Mouse (Mus musculus): ENCODE measurements around the gene Appl2. TPM values are rescaled to one million over a fixed set of nuclear protein-coding genes. Genes with fewer than 3 reads are reported as not detected.

The Appl2 gene
- polyA plus RNA-seq, 1 experiment from 2014 or later, result 37.1 TPM

GRCm38 (mm10) chr10:83636191-83636590, 12.3 kb downstream of the Appl2 start:
- Histone ChIP-seq H3K36me3 (replicated peaks; ENCODE audit: control insufficient read depth, insufficient read depth) (no peaks in the 10 kb centered on the region; the same call in 1 of the 2 replicates), H3K27me3 (ENCODE audit: control insufficient read depth, insufficient read depth, low read length) (no peaks in the 10 kb centered on the region), H3K4me3 (replicated peaks; ENCODE audit: low read length) (no peak overlapping the region), H3K9ac (no peak overlapping the region), H3K27ac (no peak overlapping the region), H3K9me3 (ENCODE audit: control insufficient read depth, low read length) (no peaks in the 10 kb centered on the region), H3K4me1 (replicated peaks; ENCODE audit: control insufficient read depth, insufficient read depth, low read length) (peaks cover 8% of the 10 kb centered on the region; the same call in 1 of the 2 replicates), H3K4me2 (replicated peaks) (no peak overlapping the region)
- DNase-seq (ENCODE audit: low spot score) (no peak), ATAC-seq (ENCODE audit: low FRiP score) (no peak)
- 94% methylated on average over 2 of the region's 2 CpGs for WGBS

DNA sequence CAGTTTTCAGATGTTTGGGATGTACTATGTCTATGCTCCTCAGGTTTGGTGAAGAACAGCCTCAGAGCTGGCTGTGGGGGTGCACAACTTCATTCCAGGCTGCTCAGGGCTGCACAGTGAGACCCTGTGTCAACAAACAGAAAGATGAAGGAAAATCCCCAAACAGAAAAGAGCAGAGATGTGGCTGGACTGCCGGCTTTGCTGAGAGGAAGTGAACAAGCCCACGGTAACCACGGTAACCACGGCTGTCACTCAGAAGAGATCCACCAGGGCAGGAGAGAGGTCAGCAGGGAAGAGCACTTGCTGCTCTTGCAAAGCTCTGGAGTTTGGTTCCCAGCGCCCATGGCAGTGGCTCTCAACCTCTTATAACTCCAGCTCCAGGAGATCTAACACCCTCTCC, 14.1 kb downstream of the Appl2 start:
- WGBS, result 31% methylated on average over 5 of the region's 5 CpGs
- no peak overlapping the region for H3K27ac ChIP-seq
- H3K36me3 ChIP-seq (replicated peaks; ENCODE audit: control insufficient read depth, insufficient read depth), result no peaks in the 10 kb centered on the region; the same call in 1 of the 2 replicates
- no peaks in the 10 kb centered on the region for H3K27me3 ChIP-seq (ENCODE audit: control insufficient read depth, insufficient read depth, low read length)
- peak; percentile 39 for DNase-seq (ENCODE audit: low spot score)
- no peak overlapping the region for H3K4me3 ChIP-seq (replicated peaks; ENCODE audit: low read length)
- no peak for ATAC-seq (ENCODE audit: low FRiP score)
- no peak overlapping the region for H3K4me2 ChIP-seq (replicated peaks)
- peaks cover 8% of the 10 kb centered on the region; the same call in 1 of the 2 replicates for H3K4me1 ChIP-seq (replicated peaks; ENCODE audit: control insufficient read depth, insufficient read depth, low read length)
- H3K9ac ChIP-seq, result no peak overlapping the region
- no peaks in the 10 kb centered on the region for H3K9me3 ChIP-seq (ENCODE audit: control insufficient read depth, low read length)

- Histone ChIP-seq H3K9ac (no peak overlapping the region), H3K9me3 (ENCODE audit: control insufficient read depth, low read length) (no peaks in the 10 kb centered on the region), H3K4me1 (replicated peaks; ENCODE audit: control insufficient read depth, insufficient read depth, low read length) (peaks cover 8% of the 10 kb centered on the region; the same call in 1 of the 2 replicates), H3K4me2 (replicated peaks) (no peak overlapping the region), H3K27me3 (ENCODE audit: control insufficient read depth, insufficient read depth, low read length) (no peaks in the 10 kb centered on the region), H3K27ac (no peak overlapping the region), H3K36me3 (replicated peaks; ENCODE audit: control insufficient read depth, insufficient read depth) (peaks cover 5% of the 10 kb centered on the region; the same call in 1 of the 2 replicates), H3K4me3 (replicated peaks; ENCODE audit: low read length) (no peak overlapping the region)
- ATAC-seq (ENCODE audit: low FRiP score) (no peak), DNase-seq (ENCODE audit: low spot score) (no peak)
- WGBS, result 69% methylated on average over 7 of the region's 7 CpGs
Measured at GRCm38 (mm10) chr10:83632806-83633374, 15.6 kb downstream of the Appl2 start.

GRCm38 (mm10) chr10:83631775-83632174, 16.8 kb downstream of the Appl2 start:
- Histone ChIP-seq H3K4me2 (replicated peaks) (no peak overlapping the region), H3K9me3 (ENCODE audit: control insufficient read depth, low read length) (no peaks in the 10 kb centered on the region), H3K4me3 (replicated peaks; ENCODE audit: low read length) (no peak overlapping the region), H3K4me1 (replicated peaks; ENCODE audit: control insufficient read depth, insufficient read depth, low read length) (0 out of 2 replicates have a peak, but pooled peaks cover 3% of the 10 kb centered on the region), H3K27me3 (ENCODE audit: control insufficient read depth, insufficient read depth, low read length) (no peaks in the 10 kb centered on the region), H3K27ac (no peak overlapping the region), H3K36me3 (replicated peaks; ENCODE audit: control insufficient read depth, insufficient read depth) (peaks cover 15% of the 10 kb centered on the region), H3K9ac (no peak overlapping the region)
- WGBS, result 86% methylated on average over 10 of the region's 10 CpGs
- no peak for DNase-seq (ENCODE audit: low spot score)
- ATAC-seq (ENCODE audit: low FRiP score), result no peak

DNA sequence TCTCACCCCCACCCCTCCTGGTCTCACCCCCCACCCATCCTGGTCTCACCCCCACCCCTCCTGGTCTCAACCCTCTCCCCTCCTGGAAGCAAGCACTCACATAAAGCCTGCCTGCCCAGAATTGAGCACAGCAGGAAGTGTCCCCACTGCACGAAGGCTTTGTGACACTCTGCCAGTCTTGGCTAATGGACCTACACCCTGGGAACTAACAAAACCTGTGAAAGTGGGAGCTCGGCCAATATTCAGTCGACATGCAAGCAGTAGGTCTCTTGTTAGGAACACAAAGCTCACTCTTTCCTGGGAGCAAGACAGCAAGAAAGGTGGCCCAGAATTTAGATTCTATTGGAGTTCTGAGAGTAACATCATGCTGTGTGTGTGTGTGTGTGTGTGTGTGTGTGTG, 17.6 kb downstream of the Appl2 start:
- Histone ChIP-seq H3K27me3 (ENCODE audit: control insufficient read depth, insufficient read depth, low read length) (no peaks in the 10 kb centered on the region), H3K4me1 (replicated peaks; ENCODE audit: control insufficient read depth, insufficient read depth, low read length) (0 out of 2 replicates have a peak, but pooled peaks cover 3% of the 10 kb centered on the region), H3K27ac (0 out of 2 replicates have a peak overlapping the region, but pooled peaks have one; percentile 5), H3K36me3 (replicated peaks; ENCODE audit: control insufficient read depth, insufficient read depth) (peaks cover 20% of the 10 kb centered on the region), H3K4me3 (replicated peaks; ENCODE audit: low read length) (no peak overlapping the region), H3K4me2 (replicated peaks) (no peak overlapping the region), H3K9ac (no peak overlapping the region), H3K9me3 (ENCODE audit: control insufficient read depth, low read length) (no peaks in the 10 kb centered on the region)
- ATAC-seq (ENCODE audit: low FRiP score) (peak; percentile 53; the same call in 1 of the 2 replicates), DNase-seq (ENCODE audit: low spot score) (peak; percentile 64)
- WGBS, result 53% methylated on average over 3 of the region's 3 CpGs

- Histone ChIP-seq H3K4me2 (replicated peaks) (no peak overlapping the region), H3K27ac (no peak overlapping the region), H3K27me3 (ENCODE audit: control insufficient read depth, insufficient read depth, low read length) (no peaks in the 10 kb centered on the region), H3K4me3 (replicated peaks; ENCODE audit: low read length) (no peak overlapping the region), H3K9ac (no peak overlapping the region), H3K9me3 (ENCODE audit: control insufficient read depth, low read length) (no peaks in the 10 kb centered on the region), H3K4me1 (replicated peaks; ENCODE audit: control insufficient read depth, insufficient read depth, low read length) (0 out of 2 replicates have a peak, but pooled peaks cover 3% of the 10 kb centered on the region), H3K36me3 (replicated peaks; ENCODE audit: control insufficient read depth, insufficient read depth) (peaks cover 28% of the 10 kb centered on the region)
- no peak for ATAC-seq (ENCODE audit: low FRiP score)
- DNase-seq (ENCODE audit: low spot score), result no peak
- 97% methylated on average over 5 of the region's 5 CpGs for WGBS
Measured at GRCm38 (mm10) chr10:83629878-83630277, 18.7 kb downstream of the Appl2 start.

GRCm38 (mm10) chr10:83629190-83629781, 19.3 kb downstream of the Appl2 start:
- no peak overlapping the region for H3K4me3 ChIP-seq (replicated peaks; ENCODE audit: low read length)
- H3K4me2 ChIP-seq (replicated peaks), result no peak overlapping the region
- no peaks in the 10 kb centered on the region for H3K9me3 ChIP-seq (ENCODE audit: control insufficient read depth, low read length)
- H3K27me3 ChIP-seq (ENCODE audit: control insufficient read depth, insufficient read depth, low read length), result no peaks in the 10 kb centered on the region
- no peaks in the 10 kb centered on the region for H3K4me1 ChIP-seq (replicated peaks; ENCODE audit: control insufficient read depth, insufficient read depth, low read length)
- no peak for DNase-seq (ENCODE audit: low spot score)
- WGBS, result 84% methylated on average over 12 of the region's 12 CpGs
- H3K27ac ChIP-seq, result no peak overlapping the region
- H3K36me3 ChIP-seq (replicated peaks; ENCODE audit: control insufficient read depth, insufficient read depth), result peaks cover 33% of the 10 kb centered on the region
- no peak overlapping the region for H3K9ac ChIP-seq
- ATAC-seq (ENCODE audit: low FRiP score), result no peak

GRCm38 (mm10) chr10:83628241-83628640, 20.3 kb downstream of the Appl2 start:
- Histone ChIP-seq H3K4me3 (replicated peaks; ENCODE audit: low read length) (no peak overlapping the region), H3K27me3 (ENCODE audit: control insufficient read depth, insufficient read depth, low read length) (no peaks in the 10 kb centered on the region), H3K4me2 (replicated peaks) (no peak overlapping the region), H3K4me1 (replicated peaks; ENCODE audit: control insufficient read depth, insufficient read depth, low read length) (no peaks in the 10 kb centered on the region), H3K27ac (no peak overlapping the region), H3K9ac (no peak overlapping the region), H3K36me3 (replicated peaks; ENCODE audit: control insufficient read depth, insufficient read depth) (peaks cover 37% of the 10 kb centered on the region), H3K9me3 (ENCODE audit: control insufficient read depth, low read length) (no peaks in the 10 kb centered on the region)
- 89% methylated on average over 4 of the region's 4 CpGs for WGBS
- ATAC-seq (ENCODE audit: low FRiP score) (no peak), DNase-seq (ENCODE audit: low spot score) (no peak)

GRCm38 (mm10) chr10:83627113-83627687, 21.3 kb downstream of the Appl2 start:
- 94% methylated on average over 9 of the region's 9 CpGs for WGBS
- ATAC-seq (ENCODE audit: low FRiP score), result no peak
- no peaks in the 10 kb centered on the region for H3K27me3 ChIP-seq (ENCODE audit: control insufficient read depth, insufficient read depth, low read length)
- peaks cover 42% of the 10 kb centered on the region for H3K36me3 ChIP-seq (replicated peaks; ENCODE audit: control insufficient read depth, insufficient read depth)
- no peaks in the 10 kb centered on the region for H3K9me3 ChIP-seq (ENCODE audit: control insufficient read depth, low read length)
- no peak for DNase-seq (ENCODE audit: low spot score)
- H3K4me2 ChIP-seq (replicated peaks), result no peak overlapping the region
- H3K4me3 ChIP-seq (replicated peaks; ENCODE audit: low read length), result no peak overlapping the region
- H3K9ac ChIP-seq, result no peak overlapping the region
- H3K27ac ChIP-seq, result no peak overlapping the region
- H3K4me1 ChIP-seq (replicated peaks; ENCODE audit: control insufficient read depth, insufficient read depth, low read length), result no peaks in the 10 kb centered on the region

All from hindbrain, embryonic 14.5 days (tissue).